Mouse (Mus musculus) layer of hippocampus, adult 18-20 months (tissue): Measurements from ENCODE around the gene Map3k13. TPM values are rescaled to one million over a fixed set of nuclear protein-coding genes. Genes with fewer than 3 reads are reported as not detected.

Experiments
- DNase-seq, 2 experiments: peaks; one replicate each; pipeline ENCODE4 v3.0.0; 2022; ENCODE audit warnings: low spot score in 2 of 2
- total RNA-seq, 2 experiments: library from RNA; stranded (reverse); gene quantifications; 2 replicates each; pipeline ENCODE4 v1.2.3; 2021

Gene Map3k13
- total RNA-seq, 2 experiments from 2014 or later, result 14.9 to 15.0 TPM

DNA sequence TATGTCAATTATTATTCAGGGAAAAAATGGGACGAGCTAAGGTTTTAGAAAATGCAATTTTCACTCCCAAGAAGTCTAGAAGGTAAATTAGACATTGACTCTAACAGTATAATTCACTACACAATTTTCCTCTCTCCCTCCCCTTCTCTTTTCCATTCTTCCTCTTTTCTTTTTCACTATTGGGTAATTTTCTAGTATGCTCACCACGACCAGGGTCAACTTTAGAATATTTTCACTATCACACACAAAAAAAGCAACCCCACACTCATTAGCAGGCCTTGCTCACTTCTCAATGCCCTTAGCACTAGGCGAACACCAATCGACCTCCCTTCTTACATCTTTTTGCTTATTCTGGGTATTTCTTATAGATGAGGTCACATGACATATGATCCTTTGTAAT is 54.7 kb downstream of the Map3k13 start:
- no peak for DNase-seq

GRCm38 (mm10) chr16:21852374-21852773 is 58.2 kb downstream of the Map3k13 start:
- no peak for DNase-seq

GRCm38 (mm10) chr16:21853446-21853941 is 59.3 kb downstream of the Map3k13 start:
- peak; percentile 58 to 80 for DNase-seq

DNA sequence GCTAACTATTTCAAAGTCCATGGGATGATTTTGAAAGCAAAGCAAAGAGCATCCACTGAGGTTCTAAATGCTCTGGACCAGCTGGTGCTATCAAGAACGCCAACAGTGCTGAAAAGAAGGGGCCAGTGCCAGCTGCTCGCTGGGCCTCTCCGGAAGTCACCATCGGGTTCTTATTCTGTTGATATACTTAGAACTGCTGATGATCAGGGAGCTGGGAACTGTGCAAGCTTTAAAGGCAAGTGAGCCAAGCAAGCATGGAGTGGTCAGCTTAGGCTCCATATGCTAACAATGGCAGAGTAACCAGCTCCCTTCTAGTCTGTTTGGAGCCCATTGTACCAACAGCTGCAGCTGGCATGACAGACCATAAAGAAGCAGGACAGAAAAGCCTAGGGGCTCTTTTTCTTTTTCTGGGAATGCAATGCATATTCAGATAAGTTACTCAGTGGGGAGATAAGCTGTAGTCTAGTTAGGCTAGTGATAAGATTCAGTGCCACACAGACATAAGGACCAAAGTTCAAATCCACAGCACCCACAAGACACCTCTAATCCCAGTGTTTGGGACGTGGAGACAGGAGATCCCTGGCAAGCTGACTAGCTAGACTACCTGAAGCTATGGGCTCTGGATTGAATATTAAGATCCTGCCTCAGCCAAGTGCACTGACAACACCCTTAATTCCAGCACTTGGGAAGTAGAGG is 60.6 kb downstream of the Map3k13 start:
- DNase-seq, result peak in 1 of 2 experiments; percentile 41

- peak; percentile 63 to 71 for DNase-seq
These were observed 62.0 kb downstream of the Map3k13 start for GRCm38 (mm10) chr16:21856134-21856533.

- no peak for DNase-seq
These were observed 63.0 kb downstream of the Map3k13 start for GRCm38 (mm10) chr16:21857126-21857644.

DNA sequence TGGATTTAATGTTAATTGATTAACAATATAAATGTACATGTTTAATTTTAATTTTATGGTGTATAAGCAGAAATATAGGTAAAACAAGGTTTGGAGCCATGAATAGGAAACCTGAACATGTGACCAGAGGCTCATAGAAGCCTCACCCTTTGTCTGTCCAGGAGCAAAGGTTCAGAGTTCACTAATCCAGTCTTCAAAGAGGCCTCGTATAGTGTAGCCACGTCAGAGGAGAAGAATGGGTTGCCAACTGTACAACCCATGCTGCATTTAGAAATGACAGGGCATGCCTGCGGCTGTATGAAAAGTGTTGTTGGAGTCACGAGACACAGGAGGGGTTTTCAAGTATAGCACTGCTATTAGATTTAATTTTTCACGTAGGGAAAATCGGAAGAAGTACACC is 64.0 kb downstream of the Map3k13 start:
- DNase-seq, result no peak

GRCm38 (mm10) chr16:21858882-21859281 is 64.7 kb downstream of the Map3k13 start:
- DNase-seq, result no peak

- no peak for DNase-seq
These were observed 68.3 kb downstream of the Map3k13 start for GRCm38 (mm10) chr16:21862448-21862847.

DNA sequence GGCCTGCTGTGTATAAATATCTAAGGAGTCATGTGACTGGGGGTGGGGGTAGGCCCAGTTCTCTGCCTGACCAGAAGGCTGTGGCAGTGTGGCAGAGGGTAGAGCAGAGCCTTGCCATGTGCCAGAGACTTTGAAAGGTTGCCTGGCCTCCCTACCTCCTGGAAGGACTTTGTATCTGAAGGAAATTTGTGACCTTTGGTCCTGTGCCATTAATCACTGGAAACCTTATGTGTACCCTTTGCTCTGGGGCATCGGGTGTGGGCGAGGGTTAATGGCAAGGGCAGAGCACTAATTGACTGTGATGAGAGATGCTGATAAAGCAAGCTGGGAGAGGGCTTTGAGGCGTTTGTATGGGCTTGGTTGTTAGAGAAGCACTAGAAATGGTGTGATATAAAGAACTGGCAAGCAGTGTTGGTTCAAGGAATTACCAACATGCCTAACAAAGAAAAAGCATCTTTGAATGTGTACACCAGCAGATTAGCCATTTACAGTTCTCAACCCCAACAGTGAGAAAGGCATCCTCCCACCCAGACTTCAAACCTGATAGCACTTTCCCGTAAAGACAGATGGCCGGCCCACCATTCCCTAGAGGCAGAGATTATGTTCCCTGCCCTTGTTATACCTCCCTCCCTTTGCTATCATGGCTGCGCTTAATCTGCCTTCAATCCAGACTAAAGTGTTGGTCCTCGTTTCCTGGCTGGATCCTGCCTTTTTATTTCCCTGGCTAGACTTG is 71.3 kb downstream of the Map3k13 start:
- DNase-seq, result peak in 1 of 2 experiments; percentile 44

GRCm38 (mm10) chr16:21865983-21866575 is 71.9 kb downstream of the Map3k13 start:
- no peak for DNase-seq

- DNase-seq, result no peak
These were observed 73.6 kb downstream of the Map3k13 start for GRCm38 (mm10) chr16:21867727-21868126.

- DNase-seq, result no peak
These were observed 74.5 kb downstream of the Map3k13 start for GRCm38 (mm10) chr16:21868651-21869050.

GRCm38 (mm10) chr16:21869879-21870278 is 75.7 kb downstream of the Map3k13 start:
- DNase-seq, result no peak

- DNase-seq, result no peak
These were observed 83.6 kb downstream of the Map3k13 start for GRCm38 (mm10) chr16:21877735-21878134.

DNA sequence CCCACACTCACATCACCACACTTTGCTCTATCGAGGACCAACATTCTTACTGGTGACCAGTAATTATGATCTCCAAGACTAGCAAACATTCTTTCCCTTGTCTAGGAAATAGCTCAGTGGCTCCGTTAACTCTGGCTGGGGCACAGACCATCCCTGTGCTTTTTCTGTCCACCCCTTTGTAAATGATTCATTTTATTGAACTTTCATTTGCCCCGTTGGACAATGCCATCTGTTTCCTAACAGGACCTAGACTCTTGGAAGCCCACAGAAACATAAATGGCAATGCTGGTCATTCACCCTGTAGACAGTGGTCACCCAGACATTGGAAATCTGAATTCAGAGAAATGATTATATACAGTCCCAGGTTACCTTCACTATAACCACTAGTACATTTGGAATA is 84.7 kb downstream of the Map3k13 start:
- no peak for DNase-seq

DNA sequence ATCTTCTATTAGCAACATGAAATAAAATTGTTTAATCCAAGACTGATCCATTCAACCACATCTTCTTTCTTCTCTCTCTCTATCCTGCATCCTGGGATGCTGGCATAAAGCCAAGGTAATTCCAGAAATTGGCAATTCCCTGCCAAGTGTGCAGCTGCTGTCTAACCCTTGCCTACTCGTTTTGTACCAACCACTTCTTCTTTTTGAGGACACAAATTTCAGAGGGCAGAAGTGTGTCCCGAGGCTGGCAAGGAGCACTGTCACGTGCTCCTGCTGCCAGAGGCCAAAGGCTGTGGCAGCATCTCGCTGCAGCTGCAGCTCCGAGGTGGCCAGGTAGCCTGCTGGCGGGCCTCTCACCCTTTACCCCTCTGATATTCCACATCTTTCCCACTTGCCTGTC is 87.0 kb downstream of the Map3k13 start:
- DNase-seq, result peak in 1 of 2 experiments; percentile 46

DNA sequence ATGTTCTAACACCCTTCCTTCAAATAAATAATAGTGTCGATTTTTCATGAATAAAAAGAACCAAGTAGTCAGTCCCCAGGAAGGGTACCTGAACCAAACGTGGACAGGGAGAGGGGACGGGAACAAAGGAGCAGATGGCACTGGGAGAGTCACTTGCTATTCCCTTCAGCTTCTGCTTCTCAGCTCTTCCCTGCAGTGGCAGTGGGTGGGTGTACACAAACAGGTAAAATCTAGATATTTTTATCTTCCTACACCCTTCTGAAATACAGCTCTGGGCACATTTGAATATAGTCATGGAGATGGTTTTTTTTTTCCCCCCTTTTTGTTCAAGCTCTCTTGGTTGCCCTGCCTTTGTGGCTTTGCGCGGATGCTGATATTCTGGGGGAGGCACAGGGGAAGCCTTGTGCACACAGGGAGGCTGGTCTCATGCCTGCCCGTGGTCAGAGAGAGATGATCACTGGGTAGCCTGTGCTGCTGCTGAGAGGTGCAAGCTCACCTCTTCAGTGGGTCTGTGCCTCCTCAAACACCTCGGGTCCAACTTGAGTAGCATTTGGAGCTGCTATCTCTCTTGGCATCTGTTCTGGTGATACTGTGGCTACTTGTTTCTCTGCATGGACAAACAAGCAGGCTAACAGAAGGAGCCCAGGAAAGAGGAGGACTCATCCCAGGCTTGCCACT is 87.6 kb downstream of the Map3k13 start:
- no peak for DNase-seq

DNA sequence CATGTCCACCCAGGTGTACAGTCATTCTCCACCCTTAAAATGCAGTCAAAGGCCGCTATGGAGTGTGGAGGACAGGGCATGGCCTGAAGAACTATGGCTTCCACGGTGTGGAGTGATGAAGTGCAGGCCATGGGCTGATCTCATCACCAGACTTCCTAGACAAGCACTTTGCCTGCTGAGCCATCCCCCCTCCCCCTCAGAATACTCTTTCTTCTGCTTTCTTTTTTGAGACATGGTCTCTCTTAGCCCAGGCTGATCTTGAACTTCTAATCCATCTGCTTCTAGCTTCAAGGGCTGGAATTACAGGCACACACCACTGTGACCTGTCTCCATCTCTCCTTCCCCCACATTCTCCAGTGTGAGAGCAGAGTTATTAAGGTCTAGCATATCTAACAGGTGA is 93.5 kb downstream of the Map3k13 start:
- DNase-seq, result no peak

DNA sequence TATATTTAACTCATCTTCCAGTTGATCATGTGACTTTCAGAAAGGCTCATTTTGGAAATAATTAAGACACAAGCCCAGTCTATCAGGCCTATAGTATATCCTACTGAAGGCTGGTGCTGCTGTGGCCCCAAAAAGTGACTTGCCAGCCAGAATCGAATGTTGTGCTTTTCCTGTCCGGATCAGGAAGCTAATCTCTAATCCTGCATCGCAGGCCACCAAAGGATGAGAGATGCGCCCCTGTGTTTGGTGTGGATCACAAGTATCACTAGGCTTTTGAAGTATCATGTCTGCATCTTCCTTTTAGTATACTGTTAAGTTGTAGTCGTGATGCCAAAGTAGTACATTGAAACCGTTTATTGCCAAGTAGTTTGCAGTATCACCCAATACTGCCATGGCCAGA is 99.7 kb downstream of the Map3k13 start:
- DNase-seq, result no peak

- no peak for DNase-seq
These were observed 107.1 kb downstream of the Map3k13 start for GRCm38 (mm10) chr16:21901286-21901685.
